Mouse (Mus musculus) G1E (cell line): Measurements from ENCODE around the gene Ski. TPM values are rescaled to one million over a fixed set of nuclear protein-coding genes. Genes with fewer than 3 reads are reported as not detected.
A peak's percentile ranks its signal among the peaks of the same experiment; 100 is the strongest.

Experiments
- ATAC-seq: 2 replicates; pipeline ENCODE4 v1.8.0; 2016; ENCODE audit warnings: mild to moderate bottlenecking; ENCODE audit not compliant: insufficient number of reproducible peaks, poor library complexity, low FRiP score, severe bottlenecking; ENCODE audit errors: extremely low read depth
- DNase-seq: peaks from one replicate; pipeline ENCODE4 v3.0.0; 2012; ENCODE audit warnings: low spot score
- H3K27me3 ChIP-seq: 2 replicates; pipeline ENCODE4 v1.6.1; 2012; ENCODE audit warnings: mild to moderate bottlenecking, low read length, inconsistent platforms; ENCODE audit not compliant: insufficient read depth
- H3K36me3 ChIP-seq: replicated peaks from 2 replicates; pipeline ENCODE3; 2012; ENCODE audit warnings: mild to moderate bottlenecking, inconsistent platforms
- H3K4me1 ChIP-seq: 2 replicates; pipeline ENCODE4 v1.6.1; 2012; ENCODE audit warnings: low read depth, low read length, inconsistent platforms, mixed read lengths; ENCODE audit not compliant: insufficient read depth
- H3K4me3 ChIP-seq: 2 replicates; pipeline ENCODE4 v1.5.1; 2012; ENCODE audit warnings: low read depth, mild to moderate bottlenecking, inconsistent platforms, low read length, moderate library complexity, mixed read lengths
- H3K9me3 ChIP-seq: replicated peaks from 2 replicates; pipeline ENCODE4 v1.6.1; 2012; ENCODE audit warnings: inconsistent platforms
- CTCF ChIP-seq: IDR thresholded peaks from 2 replicates; pipeline ENCODE4 v1.5.1; 2012; ENCODE audit warnings: low read depth, low read length, inconsistent platforms, mixed read lengths
- GATA1 ChIP-seq: IDR thresholded peaks from 2 replicates; pipeline ENCODE4 v1.6.1; 2012; ENCODE audit warnings: borderline replicate concordance, low read length, inconsistent platforms, mixed read lengths
- GATA2 ChIP-seq: IDR thresholded peaks from 2 replicates; pipeline ENCODE4 v1.6.1; 2012; ENCODE audit warnings: low read depth, low read length, inconsistent platforms, borderline replicate concordance
- POLR2AphosphoS5 ChIP-seq: IDR thresholded peaks from 2 replicates; pipeline ENCODE4 v1.6.1; 2012; ENCODE audit warnings: low read depth, low read length, inconsistent platforms; ENCODE audit not compliant: insufficient replicate concordance
- TAL1 ChIP-seq: conservative IDR thresholded peaks from 2 replicates; pipeline ENCODE4 v1.6.1; 2012; ENCODE audit warnings: low read depth, low read length, inconsistent platforms, mixed read lengths
- polyA plus RNA-seq: library from polyadenylated mRNA; stranded (reverse); fragments of >175 nt; gene quantifications from 2 replicates; pipeline ENCODE4 v1.2.3, GENCODE M21; 2012
- total RNA-seq, 2 experiments: library from RNA; stranded (forward) in 1 of 2; stranded (reverse) in 1 of 2; fragments of 200-1000 nt in 1 of 2; fragments of >200 nt in 1 of 2; fragmentation: Nextera tagmentation in 1 of 2; gene quantifications; 2 replicates each; pipeline ENCODE4 v1.2.3; 2014 to 2017

The Ski gene
- total and polyA plus RNA-seq, 3 experiments: 16.9 to 58.4 (median 40.7) TPM

DNA sequence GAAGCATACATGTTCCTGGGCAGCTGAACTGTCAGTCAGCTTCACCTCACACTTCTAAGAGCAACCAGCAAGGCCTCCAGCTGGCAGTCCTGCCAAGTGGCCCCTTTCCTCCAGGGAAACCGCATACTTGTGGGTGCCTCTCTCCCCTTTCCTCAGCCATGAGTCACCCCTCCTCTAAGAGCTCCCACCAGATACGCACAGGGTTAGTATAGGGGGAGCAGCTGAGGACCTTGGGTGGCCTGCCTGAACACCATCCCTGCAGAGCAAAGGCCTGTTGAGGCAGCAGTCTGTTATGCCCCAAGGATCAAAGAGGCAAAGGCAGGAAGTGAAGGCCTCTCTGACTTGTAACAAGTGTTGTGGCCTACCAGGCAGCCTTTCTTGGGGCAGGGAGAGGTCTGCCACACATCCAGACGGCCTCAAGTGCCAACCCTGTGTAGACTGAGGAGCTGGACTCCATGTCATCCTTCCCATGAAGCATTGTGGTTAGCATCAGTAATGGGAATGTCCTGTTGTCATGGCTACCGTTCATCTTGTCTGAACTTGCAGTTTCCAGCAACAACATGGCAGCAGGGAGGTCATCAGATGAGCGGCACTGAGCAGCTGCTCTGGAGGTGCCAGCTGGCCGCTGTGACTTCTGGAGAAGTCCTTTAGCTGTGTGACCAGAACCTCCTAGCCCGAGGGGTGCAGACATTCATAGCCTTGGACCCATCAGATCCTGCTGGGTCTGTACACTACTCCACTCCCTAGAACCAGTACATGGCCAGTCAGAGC lies 95.6 kb downstream of the Ski start:
- peaks cover 29% of the 10 kb centered on the region for H3K27me3 ChIP-seq
- H3K4me3 ChIP-seq: peak overlapping the region; percentile 0; the same call in 1 of the 2 replicates
- DNase-seq: no peak
- H3K4me1 ChIP-seq: peaks cover 75% of the 10 kb centered on the region
- TF ChIP-seq GATA1: no peak
- no peak for TF ChIP-seq CTCF
- no peak for TF ChIP-seq GATA2
- no peak for TF ChIP-seq POLR2AphosphoS5
- TF ChIP-seq TAL1: no peak
- no peak for ATAC-seq
- H3K9me3 ChIP-seq: peaks cover 4% of the 10 kb centered on the region
- H3K36me3 ChIP-seq: peaks cover 2% of the 10 kb centered on the region

DNA sequence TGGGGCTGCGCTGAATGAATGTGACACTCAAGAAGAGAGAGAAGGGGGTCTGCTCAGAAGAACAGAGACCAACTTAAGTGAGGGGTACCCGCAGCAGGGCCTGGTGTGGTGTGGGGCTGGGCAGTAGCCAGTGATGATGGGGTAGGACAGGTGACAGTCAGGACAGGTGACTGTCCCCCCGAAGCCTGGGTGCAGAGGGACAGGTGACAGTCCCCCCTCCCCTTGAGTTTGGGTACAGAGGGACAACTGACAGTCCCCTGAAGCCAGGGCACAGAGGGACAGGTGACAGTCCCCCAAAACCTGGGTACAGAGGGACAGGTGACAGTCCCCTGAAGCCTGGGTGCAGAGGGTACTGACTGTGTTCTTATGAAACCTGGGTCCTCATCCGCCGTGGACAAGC lies 96.2 kb downstream of the Ski start:
- H3K4me3 ChIP-seq: peak overlapping the region; percentile 0; the same call in 1 of the 2 replicates

DNA sequence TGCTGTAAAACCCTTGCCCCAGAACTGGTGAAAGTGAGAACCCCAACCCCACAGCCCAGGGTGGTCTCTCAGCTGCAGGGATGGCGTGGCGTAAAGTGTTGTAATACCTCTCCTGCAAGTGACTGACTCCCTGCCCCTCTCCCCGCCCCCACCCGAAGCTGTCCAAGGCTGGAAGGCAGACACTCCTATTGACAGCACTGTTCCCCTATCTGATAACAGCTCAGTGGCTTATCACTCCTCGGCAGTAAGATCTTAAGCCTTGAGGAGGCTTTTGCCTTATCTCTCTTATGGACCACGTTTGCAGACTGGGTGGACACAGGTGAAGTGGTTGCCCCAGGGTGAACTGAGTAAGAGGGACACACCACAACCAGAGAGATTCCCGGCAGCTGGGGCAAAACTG lies 97.1 kb downstream of the Ski start:
- Histone ChIP-seq H3K36me3 (peaks cover 2% of the 10 kb centered on the region), H3K9me3 (peaks cover 4% of the 10 kb centered on the region), H3K4me3 (peak overlapping the region; percentile 53; the same call in 1 of the 2 replicates), H3K27me3 (peaks cover 21% of the 10 kb centered on the region), H3K4me1 (peaks cover 84% of the 10 kb centered on the region)
- DNase-seq (peak; percentile 55), ATAC-seq (peak; percentile 76)
- no peak for TF ChIP-seq POLR2AphosphoS5
- TF ChIP-seq CTCF: no peak
- no peak for TF ChIP-seq GATA1
- peak; percentile 67; the same call in 1 of the 2 replicates for TF ChIP-seq TAL1
- TF ChIP-seq GATA2: 0 out of 2 replicates have a peak, but pooled peaks have one; percentile 53

More for the DNA sequence above, 96.2 kb downstream of the Ski start:
- no peak for DNase-seq
- TF ChIP-seq TAL1 (no peak), CTCF (no peak), POLR2AphosphoS5 (no peak), GATA1 (no peak), GATA2 (no peak)
- ATAC-seq: no peak
- Histone ChIP-seq H3K36me3 (peaks cover 2% of the 10 kb centered on the region), H3K27me3 (peaks cover 24% of the 10 kb centered on the region), H3K9me3 (peaks cover 4% of the 10 kb centered on the region), H3K4me1 (peaks cover 81% of the 10 kb centered on the region)

DNA sequence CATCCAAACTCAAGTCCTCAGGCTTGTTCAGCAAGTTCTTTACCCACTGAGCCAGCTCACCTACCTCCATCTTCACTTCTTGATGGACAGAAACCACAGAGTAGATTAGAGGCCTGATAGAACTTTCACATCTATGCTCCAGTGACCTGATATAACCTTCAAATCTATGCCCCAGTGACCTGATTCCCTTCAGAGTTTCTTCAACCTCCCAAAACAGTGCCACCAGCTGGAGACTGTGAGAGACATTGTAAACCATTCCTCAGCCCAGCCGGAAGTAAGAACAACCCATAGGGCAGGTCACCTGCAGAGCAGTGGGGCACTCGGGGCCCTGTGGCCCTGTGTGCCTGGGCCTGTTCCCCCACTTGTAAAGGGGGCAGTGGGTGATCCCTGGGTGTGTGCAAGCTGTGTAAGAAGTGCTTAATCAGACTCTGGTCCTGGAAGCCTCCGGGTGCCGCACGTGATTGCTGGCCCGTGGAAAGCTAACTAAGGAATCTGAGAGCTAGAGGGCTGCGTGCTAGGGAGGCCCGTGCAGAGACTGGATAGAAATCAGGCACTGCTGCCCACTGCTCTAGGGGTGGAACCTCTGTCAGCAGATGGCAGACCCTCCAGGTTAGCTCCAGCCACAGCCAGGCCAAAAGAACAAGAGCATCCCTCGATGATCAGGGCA lies 98.4 kb downstream of the Ski start:
- Histone ChIP-seq H3K4me1 (peaks cover 92% of the 10 kb centered on the region), H3K27me3 (peaks cover 13% of the 10 kb centered on the region; the same call in 1 of the 2 replicates), H3K9me3 (peaks cover 4% of the 10 kb centered on the region), H3K36me3 (peaks cover 2% of the 10 kb centered on the region), H3K4me3 (peak overlapping the region; percentile 44; the same call in 1 of the 2 replicates)
- TF ChIP-seq CTCF (no peak), TAL1 (no peak), POLR2AphosphoS5 (no peak), GATA2 (no peak), GATA1 (no peak)
- ATAC-seq (no peak), DNase-seq (no peak)

DNA sequence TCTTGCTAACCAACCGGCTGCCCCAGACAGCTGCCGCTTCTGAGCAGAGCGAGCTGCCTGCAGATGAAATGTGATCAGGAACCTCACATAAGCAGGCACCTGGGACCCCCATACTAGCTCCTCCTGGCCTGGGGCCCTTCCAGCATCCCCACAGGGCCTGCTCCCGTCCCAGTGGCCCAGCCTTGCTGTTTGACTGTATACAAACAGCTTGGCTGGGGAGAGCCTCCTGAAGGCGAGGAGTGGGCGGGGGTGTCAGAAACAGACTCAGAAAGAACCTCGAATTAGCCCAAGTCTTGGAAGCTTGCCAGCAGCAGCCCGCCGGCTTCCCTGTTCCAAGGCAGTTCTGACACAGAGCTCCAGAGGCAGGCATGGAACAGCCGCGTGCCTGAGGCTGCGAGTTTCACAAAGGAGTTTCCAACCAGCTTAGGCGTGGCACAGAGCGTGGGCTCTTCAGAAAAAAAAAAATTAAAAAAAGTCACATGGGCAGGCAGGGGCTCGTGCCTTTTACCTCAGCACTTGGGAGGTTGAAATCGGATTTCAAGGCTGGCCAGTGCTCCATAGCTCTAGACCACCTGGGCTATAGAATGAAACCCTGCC lies 99.8 kb downstream of the Ski start:
- Histone ChIP-seq H3K9me3 (peaks cover 4% of the 10 kb centered on the region), H3K27me3 (0 out of 2 replicates have a peak, but pooled peaks cover 5% of the 10 kb centered on the region), H3K4me1 (peaks cover 96% of the 10 kb centered on the region), H3K4me3 (peak overlapping the region; percentile 55; the same call in 1 of the 2 replicates), H3K36me3 (peaks cover 2% of the 10 kb centered on the region)
- TF ChIP-seq POLR2AphosphoS5: no peak
- TF ChIP-seq CTCF: no peak
- no peak for TF ChIP-seq GATA1
- no peak for TF ChIP-seq TAL1
- no peak for TF ChIP-seq GATA2
- ATAC-seq: no peak
- DNase-seq: peak; percentile 38
